Mouse (Mus musculus) heart, adult 8-10 months (tissue): ENCODE results near the gene Mta2. TPM values are rescaled to one million over a fixed set of nuclear protein-coding genes. Genes with fewer than 3 reads are reported as not detected.
A peak's percentile ranks its signal among the peaks of the same experiment; 100 is the strongest.

ENCODE experiments used
- DNase-seq: peaks from one replicate; pipeline ENCODE4 v3.0.0; 2022; ENCODE audit warnings: low spot score
- total RNA-seq, 4 experiments: library from RNA; stranded (reverse); gene quantifications; 2 replicates each; pipeline ENCODE4 v1.2.4; 2022

Gene Mta2
- total RNA-seq, 4 experiments from 2014 or later, result 28.2 to 33.7 (median 30.4) TPM

GRCm38 (mm10) chr19:8929224-8930088, 12.2 kb upstream of the Mta2 start, which contains the start of the genes Rom1 and Eml3:
Gene Rom1 (minus strand): TSS chr19:8929356.
Gene Eml3 (plus strand): TSS chr19:8929552.
- peak; percentile 95 for DNase-seq

- DNase-seq, result no peak
Measured at GRCm38 (mm10) chr19:8930117-8930516, 11.6 kb upstream of the Mta2 start.

GRCm38 (mm10) chr19:8930771-8931170, 10.9 kb upstream of the Mta2 start:
- no peak for DNase-seq

GRCm38 (mm10) chr19:8936736-8937135, 4.9 kb upstream of the Mta2 start:
- no peak for DNase-seq

- DNase-seq, result no peak
Measured at GRCm38 (mm10) chr19:8940526-8941133, 1.0 kb upstream of the Mta2 start.

- no peak for DNase-seq
Measured at GRCm38 (mm10) chr19:8941136-8941514, 550 bp upstream of the Mta2 start.

GRCm38 (mm10) chr19:8942276-8942964, 745 bp downstream of the Mta2 start:
- no peak for DNase-seq

- DNase-seq, result no peak
Measured at GRCm38 (mm10) chr19:8943047-8943446, 1.4 kb downstream of the Mta2 start.

- DNase-seq, result no peak
Measured at GRCm38 (mm10) chr19:8944062-8944461, 2.4 kb downstream of the Mta2 start.

GRCm38 (mm10) chr19:8944750-8945149, 3.1 kb downstream of the Mta2 start:
- peak; percentile 62 for DNase-seq

GRCm38 (mm10) chr19:8945251-8945650, 3.6 kb downstream of the Mta2 start:
- DNase-seq, result no peak

- no peak for DNase-seq
Measured at GRCm38 (mm10) chr19:8946929-8947328, 5.3 kb downstream of the Mta2 start.

- no peak for DNase-seq
Measured at GRCm38 (mm10) chr19:8950190-8950589, 8.5 kb downstream of the Mta2 start.

- DNase-seq, result no peak
Measured at GRCm38 (mm10) chr19:8952241-8952640, 10.6 kb downstream of the Mta2 start.

GRCm38 (mm10) chr19:8953135-8954039, 11.7 kb downstream of the Mta2 start, which contains the start of gene Tut1:
Gene Tut1 (plus strand): TSS chr19:8953847.
- DNase-seq, result peak; percentile 97

GRCm38 (mm10) chr19:8954171-8954570, 12.5 kb downstream of the Mta2 start:
- DNase-seq, result no peak

- no peak for DNase-seq
Measured at GRCm38 (mm10) chr19:8962256-8962655, 20.6 kb downstream of the Mta2 start.

GRCm38 (mm10) chr19:8965075-8965474, 23.4 kb downstream of the Mta2 start:
- no peak for DNase-seq

GRCm38 (mm10) chr19:8965771-8966170, 24.1 kb downstream of the Mta2 start:
- DNase-seq, result no peak

GRCm38 (mm10) chr19:8966198-8966589, 24.5 kb downstream of the Mta2 start:
- DNase-seq, result no peak
